Mouse (Mus musculus): ENCODE measurements around the gene Vcp. TPM values are rescaled to one million over a fixed set of nuclear protein-coding genes. Genes with fewer than 3 reads are reported as not detected.
"Not testable (repeated sequence)": the region's sequence is repeated elsewhere in the genome, so short reads cannot be mapped to it uniquely, and the experiment has no call there.

The Vcp gene
- polyA plus RNA-seq, 1 experiment from 2014 or later = 446 TPM

- Histone ChIP-seq H3K9ac (ENCODE audit: low read length) (no peak overlapping the region), H3K36me3 (ENCODE audit: control insufficient read depth, insufficient read depth, low read length) (peaks cover 7% of the 10 kb centered on the region; the same call in 1 of the 2 replicates), H3K4me3 (ENCODE audit: low read depth, low read length) (no peak overlapping the region), H3K9me3 (replicated peaks; ENCODE audit: control insufficient read depth, low read length) (no peaks in the 10 kb centered on the region), H3K27ac (ENCODE audit: low read depth, low read length) (no peak overlapping the region), H3K4me2 (ENCODE audit: low read length) (no peak overlapping the region), H3K27me3 (replicated peaks; ENCODE audit: control insufficient read depth, insufficient read depth, low read length) (no peaks in the 10 kb centered on the region), H3K4me1 (ENCODE audit: control insufficient read depth, insufficient read depth, low read length) (peaks cover 12% of the 10 kb centered on the region)
- WGBS = 72% methylated on average over 12 of the region's 12 CpGs
- ATAC-seq (no peak), DNase-seq (ENCODE audit: low spot score) (no peak)
These were observed 2.6 kb upstream of the Vcp start for GRCm38 (mm10) chr4:43002756-43003439.

- no peaks in the 10 kb centered on the region for H3K27me3 ChIP-seq (replicated peaks; ENCODE audit: control insufficient read depth, insufficient read depth, low read length)
- no peaks in the 10 kb centered on the region for H3K9me3 ChIP-seq (replicated peaks; ENCODE audit: control insufficient read depth, low read length)
- 95% methylated on average over 2 of the region's 2 CpGs for WGBS
- no peak for ATAC-seq
- H3K36me3 ChIP-seq (ENCODE audit: control insufficient read depth, insufficient read depth, low read length) = peaks cover 13% of the 10 kb centered on the region; the same call in 1 of the 2 replicates
- DNase-seq (ENCODE audit: low spot score) = no peak
- H3K4me1 ChIP-seq (ENCODE audit: control insufficient read depth, insufficient read depth, low read length) = peaks cover 16% of the 10 kb centered on the region
- no peak overlapping the region for H3K9ac ChIP-seq (ENCODE audit: low read length)
- peak overlapping the region; percentile 99 for H3K27ac ChIP-seq (ENCODE audit: low read depth, low read length)
- peak overlapping the region; percentile 38; the same call in 1 of the 2 replicates for H3K4me2 ChIP-seq (ENCODE audit: low read length)
- no peak overlapping the region for H3K4me3 ChIP-seq (ENCODE audit: low read depth, low read length)
These were observed 965 bp upstream of the Vcp start for GRCm38 (mm10) chr4:43001272-43001671.

- ATAC-seq (peak; percentile 70), DNase-seq (ENCODE audit: low spot score) (peak; percentile 69)
- Histone ChIP-seq H3K27me3 (replicated peaks; ENCODE audit: control insufficient read depth, insufficient read depth, low read length) (no peaks in the 10 kb centered on the region), H3K4me3 (ENCODE audit: low read depth, low read length) (peak overlapping the region; percentile 96), H3K9me3 (replicated peaks; ENCODE audit: control insufficient read depth, low read length) (no peaks in the 10 kb centered on the region), H3K9ac (ENCODE audit: low read length) (peak overlapping the region; percentile 95), H3K4me2 (ENCODE audit: low read length) (peak overlapping the region; percentile 94), H3K4me1 (ENCODE audit: control insufficient read depth, insufficient read depth, low read length) (peaks cover 16% of the 10 kb centered on the region), H3K27ac (ENCODE audit: low read depth, low read length) (peak overlapping the region; percentile 99), H3K36me3 (ENCODE audit: control insufficient read depth, insufficient read depth, low read length) (peaks cover 24% of the 10 kb centered on the region)
- WGBS = under 1% methylated on average over 49 of the region's 51 CpGs
These were observed 711 bp downstream of the Vcp start for GRCm38 (mm10) chr4:42999451-43000140.

GRCm38 (mm10) chr4:42998022-42998421 lies 2.3 kb downstream of the Vcp start:
- ATAC-seq = no peak
- Histone ChIP-seq H3K4me3 (ENCODE audit: low read depth, low read length) (peak overlapping the region; percentile 96), H3K27ac (ENCODE audit: low read depth, low read length) (no peak overlapping the region), H3K36me3 (ENCODE audit: control insufficient read depth, insufficient read depth, low read length) (peaks cover 40% of the 10 kb centered on the region), H3K27me3 (replicated peaks; ENCODE audit: control insufficient read depth, insufficient read depth, low read length) (no peaks in the 10 kb centered on the region), H3K9me3 (replicated peaks; ENCODE audit: control insufficient read depth, low read length) (no peaks in the 10 kb centered on the region), H3K4me2 (ENCODE audit: low read length) (peak overlapping the region; percentile 94), H3K9ac (ENCODE audit: low read length) (peak overlapping the region; percentile 95; the same call in 1 of the 2 replicates), H3K4me1 (ENCODE audit: control insufficient read depth, insufficient read depth, low read length) (peaks cover 16% of the 10 kb centered on the region)
- WGBS = 73% methylated on average over 2 of the region's 2 CpGs
- no peak for DNase-seq (ENCODE audit: low spot score)

- DNase-seq (ENCODE audit: low spot score) = no peak
- Histone ChIP-seq H3K4me2 (ENCODE audit: low read length) (no peak overlapping the region), H3K27me3 (replicated peaks; ENCODE audit: control insufficient read depth, insufficient read depth, low read length) (no peaks in the 10 kb centered on the region), H3K27ac (ENCODE audit: low read depth, low read length) (no peak overlapping the region), H3K9ac (ENCODE audit: low read length) (no peak overlapping the region), H3K9me3 (replicated peaks; ENCODE audit: control insufficient read depth, low read length) (no peaks in the 10 kb centered on the region), H3K4me3 (ENCODE audit: low read depth, low read length) (no peak overlapping the region), H3K36me3 (ENCODE audit: control insufficient read depth, insufficient read depth, low read length) (peaks cover 97% of the 10 kb centered on the region), H3K4me1 (ENCODE audit: control insufficient read depth, insufficient read depth, low read length) (no peaks in the 10 kb centered on the region)
- no peak for ATAC-seq
- 83% methylated on average over 1 of the region's 1 CpGs for WGBS
These were observed 12.0 kb downstream of the Vcp start for GRCm38 (mm10) chr4:42988296-42988695.

GRCm38 (mm10) chr4:42980467-42980866 lies 19.8 kb downstream of the Vcp start:
- H3K4me2 ChIP-seq (ENCODE audit: low read length); H3K9me3 ChIP-seq (replicated peaks; ENCODE audit: control insufficient read depth, low read length); H3K4me3 ChIP-seq (ENCODE audit: low read depth, low read length); H3K4me1 ChIP-seq (ENCODE audit: control insufficient read depth, insufficient read depth, low read length); ATAC-seq; H3K27me3 ChIP-seq (replicated peaks; ENCODE audit: control insufficient read depth, insufficient read depth, low read length); H3K9ac ChIP-seq (ENCODE audit: low read length); H3K27ac ChIP-seq (ENCODE audit: low read depth, low read length); DNase-seq (ENCODE audit: low spot score): not testable (repeated sequence)
- H3K36me3 ChIP-seq (ENCODE audit: control insufficient read depth, insufficient read depth, low read length) = peaks cover 82% of the 10 kb centered on the region
- WGBS = 96% methylated on average over 7 of the region's 8 CpGs

- DNase-seq (ENCODE audit: low spot score) = no peak
- WGBS = 89% methylated on average over 4 of the region's 4 CpGs
- Histone ChIP-seq H3K9ac (ENCODE audit: low read length) (no peak overlapping the region), H3K36me3 (ENCODE audit: control insufficient read depth, insufficient read depth, low read length) (peaks cover 63% of the 10 kb centered on the region), H3K9me3 (replicated peaks; ENCODE audit: control insufficient read depth, low read length) (no peaks in the 10 kb centered on the region), H3K4me3 (ENCODE audit: low read depth, low read length) (no peak overlapping the region), H3K4me2 (ENCODE audit: low read length) (no peak overlapping the region), H3K27ac (ENCODE audit: low read depth, low read length) (no peak overlapping the region), H3K27me3 (replicated peaks; ENCODE audit: control insufficient read depth, insufficient read depth, low read length) (no peaks in the 10 kb centered on the region), H3K4me1 (ENCODE audit: control insufficient read depth, insufficient read depth, low read length) (no peaks in the 10 kb centered on the region)
- ATAC-seq = no peak
These were observed 22.2 kb downstream of the Vcp start for GRCm38 (mm10) chr4:42978062-42978461.

- whole genome bisulfite sequencing = 89% methylated on average over 5 of the region's 5 CpGs
- DNase-seq (ENCODE audit: low spot score) (no peak), ATAC-seq (no peak)
- Histone ChIP-seq H3K4me1 (ENCODE audit: control insufficient read depth, insufficient read depth, low read length) (no peaks in the 10 kb centered on the region), H3K9ac (ENCODE audit: low read length) (no peak overlapping the region), H3K4me3 (ENCODE audit: low read depth, low read length) (no peak overlapping the region), H3K36me3 (ENCODE audit: control insufficient read depth, insufficient read depth, low read length) (peaks cover 27% of the 10 kb centered on the region), H3K27ac (ENCODE audit: low read depth, low read length) (no peak overlapping the region), H3K27me3 (replicated peaks; ENCODE audit: control insufficient read depth, insufficient read depth, low read length) (no peaks in the 10 kb centered on the region), H3K9me3 (replicated peaks; ENCODE audit: control insufficient read depth, low read length) (no peaks in the 10 kb centered on the region), H3K4me2 (ENCODE audit: low read length) (no peak overlapping the region)
These were observed 26.4 kb downstream of the Vcp start for GRCm38 (mm10) chr4:42973868-42974267.

- H3K27ac ChIP-seq (ENCODE audit: low read depth, low read length) = no peak overlapping the region
- H3K4me3 ChIP-seq (ENCODE audit: low read depth, low read length) = no peak overlapping the region
- 82% methylated on average over 4 of the region's 4 CpGs for WGBS
These were observed 27.4 kb downstream of the Vcp start for GRCm38 (mm10) chr4:42972952-42973351.

More at GRCm38 (mm10) chr4:42972952-42973351, 27.4 kb downstream of the Vcp start:
- ATAC-seq = no peak
- H3K27me3 ChIP-seq (replicated peaks; ENCODE audit: control insufficient read depth, insufficient read depth, low read length) = no peaks in the 10 kb centered on the region
- no peak overlapping the region for H3K9ac ChIP-seq (ENCODE audit: low read length)
- peaks cover 20% of the 10 kb centered on the region for H3K36me3 ChIP-seq (ENCODE audit: control insufficient read depth, insufficient read depth, low read length)
- no peak for DNase-seq (ENCODE audit: low spot score)
- H3K9me3 ChIP-seq (replicated peaks; ENCODE audit: control insufficient read depth, low read length) = no peaks in the 10 kb centered on the region
- no peaks in the 10 kb centered on the region for H3K4me1 ChIP-seq (ENCODE audit: control insufficient read depth, insufficient read depth, low read length)
- H3K4me2 ChIP-seq (ENCODE audit: low read length) = no peak overlapping the region
